Mouse (Mus musculus): Measurements from ENCODE around the gene Npas1.

- TF ChIP-seq POLR2A (IDR thresholded peaks at IDR 0.05; ENCODE audit: insufficient read depth, low read depth, low read length), result no peak
- TF ChIP-seq CTCF (IDR thresholded peaks at IDR 0.05; ENCODE audit: insufficient read depth, low read depth, low read length), result no peak
Observed at GRCm38 (mm10) chr7:16475764-16476599, 1.5 kb downstream of the Npas1 start.

Data from olfactory bulb, adult 2 months (tissue).